Mouse (Mus musculus): ENCODE results near the gene Smn1.

GRCm38 (mm10) chr13:100123970-100124369 lies 682 bp upstream of the Smn1 start:
- no peak for TF ChIP-seq POLR2A (IDR thresholded peaks at IDR 0.05; ENCODE audit: borderline replicate concordance, control insufficient read depth, low read depth, low read length)
- no peak for TF ChIP-seq CTCF (IDR thresholded peaks at IDR 0.05; ENCODE audit: control insufficient read depth, insufficient read depth, low read length)
